Mouse (Mus musculus): Measurements from ENCODE around the gene Eef1akmt2. TPM values are rescaled to one million over a fixed set of nuclear protein-coding genes. Genes with fewer than 3 reads are reported as not detected.

Eef1akmt2 gene
- total RNA-seq, 2 experiments from 2014 or later = 36.0 to 36.2 TPM

GRCm38 (mm10) chr7:132875391-132876086 lies 23.1 kb upstream of the Eef1akmt2 start:
- DNase-seq (ENCODE audit: low spot score in 2 of 2) = no peak

DNA sequence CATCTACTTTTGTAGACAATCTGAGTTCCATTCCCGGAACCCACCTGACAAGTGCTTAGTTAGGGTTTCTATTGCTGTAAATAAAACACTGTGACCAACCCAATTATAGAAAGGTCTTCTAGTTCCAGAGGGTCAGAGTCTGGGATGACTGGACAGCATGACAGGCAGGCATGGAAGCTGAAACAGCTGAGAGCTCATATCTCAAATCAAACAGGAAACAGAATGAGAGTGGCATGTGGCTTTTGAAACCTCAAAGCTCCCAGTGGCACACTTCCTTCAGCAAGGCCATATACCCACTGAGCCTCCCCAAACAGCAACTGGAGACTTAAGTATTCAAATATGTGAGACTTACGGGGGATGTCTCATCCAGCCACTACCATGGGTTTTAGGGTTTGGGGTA lies 20.6 kb upstream of the Eef1akmt2 start:
- no peak for DNase-seq (ENCODE audit: low spot score in 2 of 2)

DNA sequence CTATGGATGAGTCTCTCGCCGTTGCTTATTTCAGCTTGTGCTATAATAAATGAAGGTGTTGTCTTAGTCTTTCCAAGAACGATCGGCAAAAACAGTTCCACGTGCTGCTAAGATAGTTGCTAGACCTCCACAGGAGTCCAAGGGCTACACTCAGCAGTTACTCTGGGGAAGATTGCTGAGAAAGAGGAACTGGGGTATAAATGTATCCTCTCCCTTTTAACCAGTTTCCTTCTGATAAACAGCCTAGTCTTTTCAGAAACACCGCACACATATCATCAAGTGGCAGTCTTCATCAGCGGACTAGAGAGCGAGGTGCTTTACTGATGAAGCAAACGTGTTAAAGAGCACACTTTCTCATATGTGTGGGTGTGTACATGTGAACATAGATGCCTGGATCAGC lies 13.8 kb upstream of the Eef1akmt2 start:
- no peak for DNase-seq (ENCODE audit: low spot score in 2 of 2)

- peak; percentile 66 to 86 for DNase-seq (ENCODE audit: low spot score in 2 of 2)
Measured at GRCm38 (mm10) chr7:132859042-132859958, 6.8 kb upstream of the Eef1akmt2 start, which contains the start of gene Abraxas2. Gene Abraxas2, plus strand, starts transcription at chr7:132859225.

DNA sequence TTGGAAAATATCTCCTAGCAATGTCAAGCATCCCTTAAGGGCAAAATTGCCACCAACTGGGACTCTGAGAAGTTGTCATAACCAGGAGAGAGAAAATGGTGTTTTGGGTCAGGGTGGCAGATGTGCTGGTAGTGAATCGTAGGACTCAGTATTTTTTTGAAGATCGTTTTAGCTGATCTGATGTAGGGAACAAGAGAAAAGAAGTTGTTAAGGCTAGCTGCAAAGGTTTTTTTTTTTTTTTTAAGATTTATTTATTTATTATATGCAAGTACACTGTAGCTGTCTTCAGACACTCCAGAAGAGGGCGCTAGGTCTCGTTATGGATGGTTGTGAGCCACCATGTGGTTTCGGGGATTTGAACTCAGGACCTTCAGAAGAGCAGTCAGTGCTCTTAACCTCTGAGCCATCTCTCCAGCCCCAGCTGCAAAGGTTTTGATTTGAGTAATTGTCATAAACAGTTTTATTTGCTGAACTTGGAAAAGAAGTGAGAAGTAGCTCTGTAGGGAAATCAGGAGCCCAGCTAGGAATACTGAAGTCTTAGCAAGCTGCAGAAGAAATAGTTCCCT lies 5.7 kb upstream of the Eef1akmt2 start:
- DNase-seq (ENCODE audit: low spot score in 2 of 2) = no peak

DNA sequence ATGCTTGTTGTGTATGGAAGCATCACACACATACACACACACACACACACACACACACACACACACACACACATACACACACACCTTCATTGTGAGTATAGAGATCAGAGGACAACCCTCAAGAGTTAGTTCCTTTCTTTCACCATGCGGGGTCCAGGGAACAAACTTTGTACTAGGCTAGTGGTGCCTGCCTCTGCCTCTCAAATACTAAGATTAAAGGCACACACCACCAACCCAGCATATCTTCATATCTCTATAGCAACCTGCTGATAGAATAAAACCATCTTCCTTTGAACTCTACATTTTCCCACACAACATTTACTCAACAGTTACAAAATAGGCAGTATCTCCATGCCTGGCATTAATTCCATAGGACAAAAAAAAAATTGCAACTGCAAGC lies 3.6 kb upstream of the Eef1akmt2 start:
- no peak for DNase-seq (ENCODE audit: low spot score in 2 of 2)

GRCm38 (mm10) chr7:132853946-132854345 lies 1.5 kb upstream of the Eef1akmt2 start:
- DNase-seq (ENCODE audit: low spot score in 2 of 2) = no peak

DNA sequence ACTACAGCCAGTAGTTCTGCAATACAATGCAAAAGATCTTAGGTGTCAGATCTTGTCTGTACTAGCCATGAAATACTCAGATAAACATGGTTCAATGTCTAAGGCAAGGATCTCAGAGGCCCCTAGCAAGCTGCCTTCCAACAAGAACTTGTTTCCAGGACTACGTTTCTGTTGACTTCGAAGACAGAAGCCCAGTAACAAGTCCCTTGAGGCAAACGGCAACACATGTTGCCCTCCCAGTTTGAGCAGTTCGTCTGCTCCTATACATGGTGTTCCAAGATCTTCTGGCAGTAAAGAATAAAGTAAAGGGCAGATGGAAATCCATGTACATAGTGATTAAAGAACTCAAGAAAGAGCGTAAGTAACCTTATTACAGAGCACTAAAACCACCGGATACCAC lies 888 bp upstream of the Eef1akmt2 start:
- DNase-seq (ENCODE audit: low spot score in 2 of 2) = no peak

DNA sequence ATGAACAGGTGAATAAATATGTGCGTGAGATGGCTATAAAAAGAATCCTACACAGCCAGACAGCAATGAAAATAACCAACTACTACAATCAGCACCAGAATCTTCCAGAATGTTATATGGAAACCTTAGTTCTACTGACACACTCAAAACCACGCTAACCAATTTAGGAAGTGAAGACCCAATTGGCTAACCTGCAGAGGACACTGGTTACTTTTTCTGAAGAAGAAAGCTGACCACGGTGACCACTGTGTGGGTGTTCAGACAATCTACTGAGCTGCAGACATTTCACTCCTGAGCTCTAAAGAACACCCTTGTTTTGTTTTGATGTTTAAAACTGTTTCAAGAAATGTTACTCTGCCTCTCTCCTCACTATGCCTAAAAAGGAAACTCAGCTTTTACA lies 9.3 kb downstream of the Eef1akmt2 start:
- no peak for DNase-seq (ENCODE audit: low spot score in 2 of 2)

- DNase-seq (ENCODE audit: low spot score in 2 of 2) = no peak
Measured at GRCm38 (mm10) chr7:132842455-132842854, 10.0 kb downstream of the Eef1akmt2 start.

GRCm38 (mm10) chr7:132841287-132841686 lies 11.2 kb downstream of the Eef1akmt2 start:
- no peak for DNase-seq (ENCODE audit: low spot score in 2 of 2)

- no peak for DNase-seq (ENCODE audit: low spot score in 2 of 2)
Measured at GRCm38 (mm10) chr7:132830955-132831354, 21.5 kb downstream of the Eef1akmt2 start.

DNA sequence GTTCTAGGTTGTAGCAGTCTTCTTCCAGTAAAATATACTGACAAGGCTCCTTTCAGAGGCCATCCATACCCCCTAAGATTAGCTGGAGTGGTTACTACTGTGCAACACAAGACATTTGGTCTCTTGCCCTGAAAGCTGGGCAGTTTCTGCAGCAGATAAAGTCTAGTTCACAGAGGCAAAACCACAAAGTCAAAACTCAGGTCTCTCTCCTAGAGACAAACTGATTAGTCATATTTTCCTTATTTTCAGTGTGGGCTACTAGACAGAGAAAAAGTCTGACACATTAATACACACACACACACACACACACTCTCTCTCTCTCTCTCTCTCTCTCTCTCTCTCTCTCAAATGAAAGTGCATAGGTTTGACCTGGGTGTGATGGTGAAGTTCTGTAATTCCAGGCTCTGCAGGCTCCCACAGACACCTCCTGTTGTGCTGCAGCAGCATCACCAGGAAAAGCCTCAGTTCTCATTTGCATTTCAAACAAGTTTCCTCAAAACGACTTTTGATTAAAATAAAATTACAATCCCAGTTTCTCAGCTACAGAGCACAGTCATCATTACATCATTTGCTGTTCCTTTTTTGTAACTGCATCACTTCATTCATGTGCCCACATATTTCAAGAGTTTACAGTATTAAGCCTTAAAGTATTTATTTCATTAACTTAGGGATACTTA lies 28.0 kb downstream of the Eef1akmt2 start:
- DNase-seq (ENCODE audit: low spot score in 2 of 2) = no peak

DNA sequence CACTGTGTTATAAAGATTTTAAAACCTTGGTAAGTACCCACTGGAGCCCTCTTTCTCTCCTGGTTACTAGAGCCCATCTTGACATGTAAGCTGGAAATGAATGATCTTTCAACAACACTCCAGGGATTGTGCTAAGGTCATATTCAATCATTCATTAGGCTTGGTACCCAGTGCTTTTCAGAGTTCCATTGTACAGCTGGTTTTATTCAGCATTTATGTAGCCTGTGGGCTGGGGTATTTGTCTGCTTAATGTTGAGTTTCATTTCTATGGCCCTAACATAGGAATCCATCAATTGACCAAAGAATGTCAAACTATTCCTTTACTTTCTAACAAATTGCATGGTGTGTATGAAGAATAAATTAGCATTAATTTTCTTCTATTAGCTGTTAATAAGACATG lies 28.6 kb downstream of the Eef1akmt2 start:
- no peak for DNase-seq (ENCODE audit: low spot score in 2 of 2)

DNA sequence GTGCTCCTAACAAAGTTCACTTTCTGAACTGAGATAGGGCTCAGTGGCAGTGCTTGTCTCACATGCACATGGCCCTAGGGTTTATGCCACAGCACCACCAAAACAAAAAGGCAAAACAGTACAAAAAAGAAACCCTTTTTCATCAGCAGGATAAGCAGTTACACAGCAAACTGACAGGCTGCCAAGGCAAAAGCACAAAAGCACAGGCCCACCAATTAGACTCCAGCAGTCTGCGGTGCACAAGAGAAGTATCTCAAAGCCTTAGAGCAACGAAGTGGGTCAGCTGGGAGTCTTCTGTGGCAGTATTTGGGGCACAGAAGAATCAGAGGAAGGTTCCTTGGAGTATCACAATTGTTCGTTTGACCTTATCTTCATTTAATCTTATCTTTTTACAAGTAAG lies 31.8 kb downstream of the Eef1akmt2 start:
- DNase-seq (ENCODE audit: low spot score in 2 of 2) = no peak

GRCm38 (mm10) chr7:132817056-132817455 lies 35.4 kb downstream of the Eef1akmt2 start:
- DNase-seq (ENCODE audit: low spot score in 2 of 2) = no peak

GRCm38 (mm10) chr7:132816528-132816927 lies 35.9 kb downstream of the Eef1akmt2 start:
- DNase-seq (ENCODE audit: low spot score in 2 of 2) = no peak

DNA sequence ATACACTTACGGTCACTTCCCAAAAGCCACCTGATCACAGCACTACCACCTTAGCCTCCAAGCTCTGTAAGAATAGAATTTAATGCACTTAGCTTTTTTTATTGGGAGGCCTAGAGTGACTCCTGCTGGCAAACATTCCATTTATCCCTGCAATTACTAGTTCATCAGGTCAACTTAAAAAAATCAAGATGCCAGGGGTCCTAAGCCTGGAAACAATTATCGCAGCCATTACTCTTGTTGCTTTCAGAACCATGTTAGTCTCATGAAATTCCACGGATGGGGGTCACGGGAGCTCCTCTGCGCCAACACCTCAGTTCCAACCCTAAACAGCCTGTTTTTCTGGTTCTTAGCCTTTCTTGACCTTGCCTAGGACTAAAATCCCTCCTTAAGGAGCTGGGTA lies 37.4 kb downstream of the Eef1akmt2 start:
- DNase-seq (ENCODE audit: low spot score in 2 of 2) = no peak

DNA sequence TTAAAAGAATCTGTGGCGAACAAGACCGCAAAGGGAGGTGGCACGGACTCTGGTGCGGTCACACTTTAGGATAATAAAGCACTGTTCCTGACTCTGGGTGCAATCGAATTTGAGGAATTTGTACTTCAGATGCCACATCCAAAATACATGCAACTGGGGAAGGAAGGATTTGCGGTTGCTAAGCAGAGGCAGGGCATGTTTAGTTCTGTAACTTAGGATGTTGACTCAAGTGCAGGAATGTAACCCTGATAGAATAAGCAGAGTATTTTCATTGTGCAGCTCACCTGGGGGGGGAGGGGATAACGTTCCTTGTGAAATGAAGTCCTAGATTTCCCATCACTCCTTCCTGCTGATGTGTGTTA lies 38.4 kb downstream of the Eef1akmt2 start:
- no peak for DNase-seq (ENCODE audit: low spot score in 2 of 2)

- peak; percentile 52 to 64 for DNase-seq (ENCODE audit: low spot score in 2 of 2)
Measured at GRCm38 (mm10) chr7:132813416-132814088, 38.9 kb downstream of the Eef1akmt2 start, which contains the start of gene Fam53b. Gene Fam53b, minus strand, starts transcription at chr7:132813886.

Measured in adrenal gland, postnatal 4 days (tissue).